Mouse (Mus musculus): ENCODE measurements around the gene 4930535I16Rik.
"Not testable (repeated sequence)": the region's sequence is repeated elsewhere in the genome, so short reads cannot be mapped to it uniquely, and the experiment has no call there.

DNA sequence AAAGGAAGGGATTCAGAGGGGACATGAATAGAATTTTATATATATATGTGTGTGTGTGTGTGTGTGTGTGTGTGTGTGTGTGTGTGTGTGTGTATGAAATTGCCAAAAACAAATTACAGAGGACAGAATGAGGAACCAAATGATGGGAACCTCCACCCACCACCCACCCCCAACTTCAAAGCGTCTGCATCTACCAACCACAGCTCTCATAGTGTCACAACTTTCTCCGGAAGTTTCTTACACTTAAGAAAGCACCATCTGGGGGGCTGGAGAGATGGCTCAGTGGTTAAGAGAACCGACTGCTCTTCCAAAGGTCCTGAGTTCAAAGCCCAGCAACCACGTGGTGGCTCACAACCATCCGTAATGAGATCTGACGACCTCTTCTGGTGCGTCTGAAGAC is 23.1 kb upstream of the 4930535I16Rik start:
- TF ChIP-seq CTCF (IDR thresholded peaks at IDR 0.05; ENCODE audit: extremely low read depth, insufficient read depth, insufficient read length, insufficient replicate concordance); POLR2A (IDR thresholded peaks at IDR 0.05; ENCODE audit: low read depth, low read length): not testable (repeated sequence)
